Mouse (Mus musculus) heart, embryonic 14.5 days (tissue): Measurements from ENCODE around the gene Itgb5. TPM values are rescaled to one million over a fixed set of nuclear protein-coding genes. Genes with fewer than 3 reads are reported as not detected.

Source experiments
- ATAC-seq: fragments of 200-750 bp; cut with Nextera tagmentation; 2 replicates; pipeline ENCODE4 v1.8.0; 2017; ENCODE audit warnings: low read depth, moderate TSS enrichment; ENCODE audit not compliant: insufficient number of reproducible peaks, insufficient read depth, low FRiP score
- H3K27ac ChIP-seq, 2 experiments: fragments of 200-500 bp in 1 of 2; fragments of 300-500 bp in 1 of 2; sonication (generic) in 1 of 2; replicated peaks in 1 of 2; 2 replicates each; pipeline ENCODE4 v1.5.1; 2012 to 2014; ENCODE audit warnings: low read depth in 2 of 2, low read length in 2 of 2, control low read depth in 1 of 2, mild to moderate bottlenecking in 1 of 2, mixed read lengths in 1 of 2; ENCODE audit not compliant: control insufficient read depth in 1 of 2, insufficient read depth in 1 of 2
- H3K27me3 ChIP-seq: fragments of 300-500 bp; sonication (generic); 2 replicates; pipeline ENCODE4 v1.6.1; 2014; ENCODE audit warnings: mild to moderate bottlenecking, low read length, control low read depth; ENCODE audit not compliant: control insufficient read depth, insufficient read depth
- H3K36me3 ChIP-seq: fragments of 300-500 bp; sonication (generic); 2 replicates; pipeline ENCODE4 v1.6.1; 2014; ENCODE audit warnings: mild to moderate bottlenecking, control low read depth, low read length, mixed read lengths; ENCODE audit not compliant: control insufficient read depth, insufficient read depth
- H3K4me1 ChIP-seq, 2 experiments: fragments of 200-500 bp in 1 of 2; fragments of 300-500 bp in 1 of 2; sonication (generic) in 1 of 2; 2 replicates each; pipeline ENCODE4 v1.6.1; 2012 to 2014; ENCODE audit warnings: low read length in 2 of 2, control low read depth in 1 of 2, mixed read lengths in 1 of 2; ENCODE audit not compliant: control insufficient read depth in 2 of 2, insufficient read depth in 2 of 2
- H3K4me2 ChIP-seq: fragments of 300-500 bp; sonication (generic); 2 replicates; pipeline ENCODE4 v1.6.1; 2014; ENCODE audit warnings: mild to moderate bottlenecking, low read length
- H3K4me3 ChIP-seq, 2 experiments: fragments of 200-500 bp in 1 of 2; fragments of 300-500 bp in 1 of 2; sonication (generic) in 1 of 2; 2 replicates each; pipeline ENCODE4 v1.5.1; 2012 to 2014; ENCODE audit warnings: low read length in 2 of 2, mild to moderate bottlenecking in 2 of 2, control low read depth in 1 of 2, low read depth in 1 of 2, moderate library complexity in 1 of 2; ENCODE audit not compliant: control insufficient read depth in 1 of 2, insufficient read depth in 1 of 2
- H3K9ac ChIP-seq: fragments of 300-500 bp; sonication (generic); 2 replicates; pipeline ENCODE4 v1.6.1; 2014; ENCODE audit warnings: mild to moderate bottlenecking, low read length
- H3K9me3 ChIP-seq: fragments of 300-500 bp; sonication (generic); 2 replicates; pipeline ENCODE4 v1.6.1; 2016; ENCODE audit warnings: low read length, control low read depth; ENCODE audit not compliant: control insufficient read depth
- WGBS: fragments of 180-500 bp; shearing (Covaris S2); extraction: QIAGEN DNeasy Blood & Tissue Kit; methylation state at CpG from one replicate; pipeline ENCODE4 v1.1.7; 2014; 5-methylcytosine and 5-hydroxymethylcytosine counted together
- polyA plus RNA-seq: library from polyadenylated mRNA; unstranded; fragments of >200 nt; fragmentation: Nextera tagmentation; extraction: Ambion mirVana; gene quantifications from 2 replicates; pipeline ENCODE4 v1.2.1, GENCODE M21; 2014

The Itgb5 gene
- polyA plus RNA-seq, 1 experiment from 2014 or later: 96.2 TPM

DNA sequence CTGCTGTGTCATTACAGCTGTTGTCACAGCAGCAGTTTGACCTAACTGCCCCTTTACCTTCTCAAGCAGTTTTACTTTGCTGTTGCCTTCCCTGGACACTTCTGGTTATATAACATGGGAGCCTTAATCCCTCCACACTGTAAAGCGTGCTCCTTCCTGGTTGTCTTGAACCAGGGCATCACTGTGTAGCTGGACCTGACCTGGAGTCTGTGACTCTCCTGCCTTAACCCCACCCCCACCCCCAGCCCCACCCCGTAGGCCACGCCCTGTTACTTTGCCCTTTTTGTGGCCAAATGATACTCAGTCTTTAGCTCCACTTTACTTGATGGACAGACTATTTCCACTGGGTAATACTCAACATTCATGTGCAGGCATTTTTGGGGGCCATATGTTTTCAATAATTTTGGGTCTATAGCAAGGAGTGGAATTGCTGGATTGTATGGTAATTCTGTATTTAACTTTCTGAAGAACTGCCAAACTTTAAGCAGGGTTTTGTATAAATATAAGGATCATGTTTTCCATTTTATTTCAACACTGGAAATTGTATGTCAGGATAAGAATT is 40.8 kb downstream of the Itgb5 start:
- H3K27ac ChIP-seq: no peak overlapping the region
- 89% methylated on average over 3 of the region's 3 CpGs for WGBS
- ATAC-seq: peak; percentile 31; the same call in 1 of the 2 replicates
- no peaks in the 10 kb centered on the region for H3K9me3 ChIP-seq
- peaks cover 13 to 22% of the 10 kb centered on the region in 2 experiments for H3K4me1 ChIP-seq
- H3K27me3 ChIP-seq: no peaks in the 10 kb centered on the region
- no peak overlapping the region for H3K4me2 ChIP-seq
- H3K4me3 ChIP-seq: no peak overlapping the region
- H3K36me3 ChIP-seq: no peaks in the 10 kb centered on the region
- H3K9ac ChIP-seq: no peak overlapping the region

GRCm38 (mm10) chr16:33870988-33871758 is 41.7 kb downstream of the Itgb5 start:
- Histone ChIP-seq H3K27ac (no peak overlapping the region), H3K4me3 (no peak overlapping the region), H3K4me2 (no peak overlapping the region), H3K36me3 (peaks cover 6% of the 10 kb centered on the region), H3K4me1 (peaks cover 13 to 22% of the 10 kb centered on the region in 2 experiments), H3K27me3 (no peaks in the 10 kb centered on the region), H3K9ac (no peak overlapping the region), H3K9me3 (no peaks in the 10 kb centered on the region)
- no peak for ATAC-seq
- WGBS: 88% methylated on average over 13 of the region's 13 CpGs

- H3K27me3 ChIP-seq: no peaks in the 10 kb centered on the region
- H3K27ac ChIP-seq: no peak overlapping the region
- no peak overlapping the region for H3K4me3 ChIP-seq
- no peak overlapping the region for H3K4me2 ChIP-seq
- no peaks in the 10 kb centered on the region for H3K9me3 ChIP-seq
- no peak overlapping the region for H3K9ac ChIP-seq
- peaks cover 9% of the 10 kb centered on the region for H3K36me3 ChIP-seq
- peak; percentile 21; the same call in 1 of the 2 replicates for ATAC-seq
- H3K4me1 ChIP-seq: peaks cover 13 to 24% of the 10 kb centered on the region in 2 experiments
- WGBS: 55% methylated on average over 14 of the region's 14 CpGs
Observed at GRCm38 (mm10) chr16:33871865-33872443, 42.5 kb downstream of the Itgb5 start.

DNA sequence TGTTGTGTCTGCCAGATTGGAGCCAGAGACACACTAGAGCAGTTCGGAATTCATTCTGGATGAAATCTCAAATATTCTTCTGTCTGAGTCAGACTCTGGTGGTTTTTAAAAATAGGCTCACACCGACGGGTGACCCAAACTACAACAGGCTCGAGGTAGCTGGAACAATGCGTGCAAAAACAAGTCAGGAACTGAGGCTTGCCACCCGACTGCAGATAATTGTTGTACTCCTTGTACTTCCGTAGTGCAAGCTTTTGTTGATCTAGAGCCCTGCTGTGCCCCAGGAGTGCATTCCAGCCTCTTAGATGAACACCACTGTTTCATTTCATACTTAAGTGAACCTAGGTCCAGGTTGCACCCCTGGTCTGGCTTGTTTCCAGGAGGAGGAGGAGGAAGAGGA is 43.8 kb downstream of the Itgb5 start:
- Histone ChIP-seq H3K9me3 (no peaks in the 10 kb centered on the region), H3K4me2 (no peak overlapping the region), H3K27me3 (no peaks in the 10 kb centered on the region), H3K9ac (peak overlapping the region; percentile 11; the same call in 1 of the 2 replicates), H3K36me3 (peaks cover 9% of the 10 kb centered on the region), H3K27ac (peak overlapping the region; percentile 63 to 64), H3K4me3 (no peak overlapping the region), H3K4me1 (peaks cover 16 to 37% of the 10 kb centered on the region in 2 experiments)
- WGBS: 17% methylated on average over 7 of the region's 7 CpGs
- no peak for ATAC-seq

- 0 out of 2 replicates have a peak, but pooled peaks have one; percentile 34 for ATAC-seq
- peaks cover 20 to 58% of the 10 kb centered on the region in 2 experiments for H3K4me1 ChIP-seq
- WGBS: 54% methylated on average over 6 of the region's 6 CpGs
- H3K9ac ChIP-seq: no peak overlapping the region
- no peaks in the 10 kb centered on the region for H3K27me3 ChIP-seq
- H3K4me3 ChIP-seq: no peak overlapping the region
- H3K27ac ChIP-seq: peak overlapping the region; percentile 44 to 60; a peak in 3 of 4 replicates
- H3K4me2 ChIP-seq: 0 out of 2 replicates have a peak overlapping the region, but pooled peaks have one; percentile 4
- peaks cover 9% of the 10 kb centered on the region for H3K36me3 ChIP-seq
- no peaks in the 10 kb centered on the region for H3K9me3 ChIP-seq
Observed at GRCm38 (mm10) chr16:33878041-33878783, 48.7 kb downstream of the Itgb5 start.

DNA sequence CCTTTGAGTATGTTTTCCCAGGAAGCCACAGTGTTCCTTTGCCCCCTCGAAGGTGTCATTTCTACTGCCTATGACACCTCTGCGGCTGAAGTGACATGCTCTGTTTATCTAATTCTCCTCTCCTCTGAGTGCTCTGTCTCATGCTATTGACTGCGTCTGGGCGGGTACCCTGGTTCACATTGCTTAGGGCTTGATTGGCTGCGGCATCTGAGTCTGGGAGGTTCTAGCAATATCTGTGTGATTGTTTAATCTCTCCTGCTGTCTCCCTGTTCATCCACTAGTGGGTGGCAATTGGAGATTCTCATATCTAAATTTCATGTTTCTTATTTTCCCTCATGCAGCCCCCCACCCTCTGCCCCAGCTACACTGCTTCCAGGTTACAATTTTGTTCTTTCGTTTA is 49.6 kb downstream of the Itgb5 start:
- Histone ChIP-seq H3K9me3 (no peaks in the 10 kb centered on the region), H3K9ac (no peak overlapping the region), H3K27me3 (no peaks in the 10 kb centered on the region), H3K4me2 (no peak overlapping the region), H3K36me3 (peaks cover 9% of the 10 kb centered on the region), H3K4me1 (peaks cover 23 to 59% of the 10 kb centered on the region in 2 experiments), H3K27ac (peak overlapping the region in 1 of 2 experiments; percentile 60; a peak in 1 of 4 replicates), H3K4me3 (no peak overlapping the region)
- ATAC-seq: no peak
- 29% methylated on average over 6 of the region's 6 CpGs for WGBS

DNA sequence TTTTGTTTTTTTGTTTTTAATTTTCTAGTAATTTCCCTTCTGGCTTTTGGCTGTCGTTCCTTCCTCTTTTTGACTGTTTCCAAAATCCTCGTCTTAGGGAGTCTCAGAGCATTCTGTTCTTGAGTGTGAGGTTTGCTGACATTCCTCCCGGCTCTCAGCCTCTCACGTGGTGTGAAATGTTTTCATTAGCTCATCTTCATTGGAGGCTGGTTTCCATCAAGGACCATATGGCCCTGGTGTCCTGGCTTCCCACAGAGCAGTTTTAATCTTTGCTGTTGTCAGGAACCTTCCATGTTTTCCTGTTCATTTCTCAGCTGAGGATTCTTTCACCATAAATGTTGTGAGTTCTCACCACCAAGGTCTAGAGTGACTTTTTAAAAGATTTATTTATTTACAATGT is 50.1 kb downstream of the Itgb5 start:
- ATAC-seq: no peak
- H3K36me3 ChIP-seq: peaks cover 9% of the 10 kb centered on the region
- H3K4me3 ChIP-seq: no peak overlapping the region
- H3K4me1 ChIP-seq: peaks cover 26 to 63% of the 10 kb centered on the region in 2 experiments
- H3K27ac ChIP-seq: no peak overlapping the region; a peak in 1 of 4 replicates
- no peak overlapping the region for H3K4me2 ChIP-seq
- no peaks in the 10 kb centered on the region for H3K27me3 ChIP-seq
- WGBS: 32% methylated on average over 4 of the region's 4 CpGs
- H3K9ac ChIP-seq: no peak overlapping the region
- H3K9me3 ChIP-seq: no peaks in the 10 kb centered on the region
